Mouse (Mus musculus) cortical plate, adult 2 months (tissue): ENCODE measurements around the gene Efcab1.

Experiments used
- CTCF ChIP-seq: fragments of 200-500 bp; IDR thresholded peaks from 2 replicates; pipeline ENCODE4 v1.5.1; 2011; ENCODE audit warnings: mild to moderate bottlenecking, control low read depth, low read length; ENCODE audit not compliant: insufficient read depth; ENCODE audit errors: extremely low read depth
- POLR2A ChIP-seq: fragments of 200-500 bp; IDR thresholded peaks from 2 replicates; pipeline ENCODE4 v1.6.1; 2011; ENCODE audit warnings: mild to moderate bottlenecking, low read length, control low read depth; ENCODE audit not compliant: insufficient read depth; ENCODE audit errors: extremely low read depth

- TF ChIP-seq CTCF (no peak), POLR2A (no peak)
These were observed 72.8 kb downstream of the Efcab1 start for GRCm38 (mm10) chr16:14979228-14979627.
